Comparison of ENCODE assay signal across 9 mouse cellular contexts in the genomic region with DNA sequence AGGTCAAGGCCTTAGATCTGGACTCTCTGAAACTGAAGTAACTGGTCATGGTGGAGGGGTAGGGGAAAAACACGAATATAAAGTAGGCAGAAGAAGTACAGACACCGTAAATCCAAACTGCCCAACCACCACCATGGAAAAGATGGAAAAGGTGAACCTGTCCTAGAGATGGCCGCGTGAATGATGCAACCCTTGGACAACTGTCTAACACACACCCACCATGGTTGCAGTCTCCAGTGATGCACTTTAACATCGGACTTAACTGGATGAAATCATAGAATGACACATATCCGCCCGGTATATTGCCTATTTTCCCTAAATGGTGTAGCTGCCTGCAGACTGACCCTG. TPM values are rescaled to one million over a fixed set of nuclear protein-coding genes. Genes with fewer than 3 reads are reported as not detected.
DNase-seq lines count a peak whose midpoint lies in the region; ATAC-seq and TF ChIP-seq lines count a peak whose summit lies in the region.
"Had no signal": no experiment of that assay in that cellular context is flagged by ENCODE, and none has a peak within 500 bp of the region (broad histone marks: within the 10 kb centered on the region; RNA-seq: fewer than 3 reads in every experiment).

No protein-coding gene starts in this region.

- peak overlapping the region; percentile 94 for H3K27ac ChIP-seq in left cerebral cortex, adult 2 months
- H3K27ac ChIP-seq in embryonic facial prominence, embryonic 12.5 days = peak overlapping the region; percentile 95
- H3K27ac ChIP-seq in limb, embryonic 12.5 days = peak overlapping the region; percentile 97
- H3K27ac ChIP-seq in neural tube, embryonic 15.5 days (replicated peaks) = peak overlapping the region; percentile 99
- H3K27ac ChIP-seq in thymus, adult 2 months (ENCODE audit: control insufficient read depth, insufficient read depth, low read length) = no peak overlapping the region

- H3K27me3 ChIP-seq in embryonic facial prominence, embryonic 12.5 days = no peaks in the 10 kb centered on the region
- H3K27me3 ChIP-seq in limb, embryonic 12.5 days = no peaks in the 10 kb centered on the region
- H3K27me3 ChIP-seq in neural tube, embryonic 15.5 days (replicated peaks) = no peaks in the 10 kb centered on the region
- H3K27me3 ChIP-seq in thymus, adult 2 months (ENCODE audit: control insufficient read depth, insufficient read depth, low read length) = no peaks in the 10 kb centered on the region

- H3K36me3 ChIP-seq in embryonic facial prominence, embryonic 12.5 days = peaks cover 19% of the 10 kb centered on the region
- H3K36me3 ChIP-seq in limb, embryonic 12.5 days = peaks cover 23% of the 10 kb centered on the region
- H3K36me3 ChIP-seq in neural tube, embryonic 15.5 days = peaks cover 16% of the 10 kb centered on the region
- H3K36me3 ChIP-seq in thymus, adult 2 months (ENCODE audit: control insufficient read depth, insufficient read depth, low read length) = 0 out of 2 replicates have a peak, but pooled peaks cover 8% of the 10 kb centered on the region

- peak overlapping the region; percentile 53 for H3K4me2 ChIP-seq in embryonic facial prominence, embryonic 12.5 days (replicated peaks)
- H3K4me2 ChIP-seq in limb, embryonic 12.5 days = peak overlapping the region; percentile 71
- peak overlapping the region; percentile 56 for H3K4me2 ChIP-seq in neural tube, embryonic 15.5 days

- TF ChIP-seq POLR2A in thymus, adult 2 months (IDR thresholded peaks at IDR 0.05; ENCODE audit: control insufficient read depth, extremely low read depth, insufficient read depth, low read length, poor library complexity) = no peak

- no peaks in the 10 kb centered on the region for H3K9me3 ChIP-seq in embryonic facial prominence, embryonic 12.5 days
- H3K9me3 ChIP-seq in limb, embryonic 12.5 days = peaks cover 3% of the 10 kb centered on the region; the same call in 1 of the 2 replicates
- no peaks in the 10 kb centered on the region for H3K9me3 ChIP-seq in neural tube, embryonic 15.5 days (replicated peaks)

- TF ChIP-seq CTCF in left cerebral cortex, adult 2 months (IDR thresholded peaks at IDR 0.05) = no peak
- no peak for TF ChIP-seq CTCF in thymus, adult 2 months (IDR thresholded peaks at IDR 0.05; ENCODE audit: borderline replicate concordance, control insufficient read depth, extremely low read depth, insufficient read depth, low read length, poor library complexity)

- peak overlapping the region; percentile 85 for H3K4me3 ChIP-seq in left cerebral cortex, adult 2 months
- peak overlapping the region; percentile 97 for H3K4me3 ChIP-seq in embryonic facial prominence, embryonic 12.5 days
- peak overlapping the region; percentile 91 for H3K4me3 ChIP-seq in limb, embryonic 12.5 days (replicated peaks)
- H3K4me3 ChIP-seq in neural tube, embryonic 15.5 days (replicated peaks) = peak overlapping the region; percentile 92
- no peak overlapping the region for H3K4me3 ChIP-seq in thymus, adult 2 months (ENCODE audit: control insufficient read depth, insufficient read depth, low read length)

- DNase-seq in left cerebral cortex, adult 2 months (ENCODE audit: extremely low spot score in 1 of 2, low spot score in 2 of 2) = no peak
- no peak for DNase-seq in left cerebral cortex, postnatal 4 days
- no peak for DNase-seq in ovary, postnatal 14 days (ENCODE audit: low spot score)
- no peak for DNase-seq in cerebellum, adult 8-10 months
- DNase-seq in thymus, adult 2 months = no peak

- intact Hi-C loops in left cerebral cortex, adult 2 months (cut with DNase I) = loop anchor here (10.0 kb wide), 1 partner anchor 750 kb away; a partner anchor contains a TSS
- intact Hi-C loops in left cerebral cortex, postnatal 4 days (cut with DNase I) = no loop called here

- no peak overlapping the region for H3K9ac ChIP-seq in embryonic facial prominence, embryonic 12.5 days
- H3K9ac ChIP-seq in limb, embryonic 12.5 days (replicated peaks) = no peak overlapping the region; the same call in 1 of the 2 replicates
- H3K9ac ChIP-seq in neural tube, embryonic 15.5 days (replicated peaks) = peak overlapping the region; percentile 91; the same call in 1 of the 2 replicates

- no peak; the same call in 1 of the 2 replicates for ATAC-seq in embryonic facial prominence, embryonic 12.5 days (ENCODE audit: insufficient number of reproducible peaks, insufficient read depth, low FRiP score, low TSS enrichment)
- peak; percentile 35 for ATAC-seq in limb, embryonic 12.5 days (ENCODE audit: insufficient number of reproducible peaks, insufficient read depth, low FRiP score, low TSS enrichment, low read depth)
- 0 out of 2 replicates have a peak, but pooled peaks have one; percentile 7 for ATAC-seq in neural tube, embryonic 15.5 days (ENCODE audit: low FRiP score)

- 45% methylated on average over 7 of the region's 7 CpGs for WGBS in embryonic facial prominence, embryonic 12.5 days
- WGBS in limb, embryonic 12.5 days = 57% methylated on average over 7 of the region's 7 CpGs
- 51% methylated on average over 7 of the region's 7 CpGs for WGBS in neural tube, embryonic 15.5 days
- WGBS in thymus, adult 2 months = 58% methylated on average over 7 of the region's 7 CpGs

- peaks cover 15% of the 10 kb centered on the region for H3K4me1 ChIP-seq in embryonic facial prominence, embryonic 12.5 days
- peaks cover 12% of the 10 kb centered on the region for H3K4me1 ChIP-seq in limb, embryonic 12.5 days (replicated peaks)
- H3K4me1 ChIP-seq in neural tube, embryonic 15.5 days = peaks cover 29% of the 10 kb centered on the region
- peaks cover 5% of the 10 kb centered on the region for H3K4me1 ChIP-seq in thymus, adult 2 months (replicated peaks; ENCODE audit: control insufficient read depth, insufficient read depth, low read length)

RNA-seq across cellular contexts. Expression of a gene that starts 0.7 kb away (rescaled TPM):
- 1,000 to 10,000 TPM; 1,191 to 1,224 TPM for total RNA-seq in left cerebral cortex, adult 2 months (2021)
- total RNA-seq in left cerebral cortex, postnatal 4 days (2021) = 1,000 to 10,000 TPM; 1,399 to 1,485 TPM
- polyA plus RNA-seq in embryonic facial prominence, embryonic 12.5 days (2016; fragmentation: Nextera tagmentation; extraction: Ambion mirVana) = 221 and 228 TPM in 2 replicates
- polyA plus RNA-seq in limb, embryonic 12.5 days (2016; fragmentation: Nextera tagmentation; extraction: Ambion mirVana) = 180 and 182 TPM in 2 replicates
- 776 and 868 TPM in 2 replicates for polyA plus RNA-seq in neural tube, embryonic 15.5 days (2015; fragmentation: Nextera tagmentation; extraction: Ambion mirVana)
- 56.5 and 73.5 TPM in 2 replicates for polyA plus RNA-seq in thymus, adult 2 months (2012; rRNA removed)

RNA-seq across cellular contexts. Expression of a gene that starts 39.2 kb away (rescaled TPM):
- total RNA-seq in left cerebral cortex, adult 2 months (2021) = 1 to 10 TPM; 1.3 to 1.5 TPM
- 1 to 10 TPM; 2.0 to 2.7 TPM for total RNA-seq in left cerebral cortex, postnatal 4 days (2021)
- 4.7 and 5.1 TPM in 2 replicates for polyA plus RNA-seq in embryonic facial prominence, embryonic 12.5 days (2016; fragmentation: Nextera tagmentation; extraction: Ambion mirVana)
- 4.8 and 5.6 TPM in 2 replicates for polyA plus RNA-seq in limb, embryonic 12.5 days (2016; fragmentation: Nextera tagmentation; extraction: Ambion mirVana)
- polyA plus RNA-seq in neural tube, embryonic 15.5 days (2015; fragmentation: Nextera tagmentation; extraction: Ambion mirVana) = 1.6 and 1.8 TPM in 2 replicates
- polyA plus RNA-seq in thymus, adult 2 months (2012; rRNA removed) = 3.9 and 4.7 TPM in 2 replicates

RNA-seq across cellular contexts. Expression of a gene that starts 44.7 kb away (rescaled TPM):
- not detected for total RNA-seq in left cerebral cortex, adult 2 months (2021)
- not detected for total RNA-seq in left cerebral cortex, postnatal 4 days (2021)
- 0.12 TPM in 1 of 2 replicates, not detected in the other for polyA plus RNA-seq in embryonic facial prominence, embryonic 12.5 days (2016; fragmentation: Nextera tagmentation; extraction: Ambion mirVana)
- polyA plus RNA-seq in limb, embryonic 12.5 days (2016; fragmentation: Nextera tagmentation; extraction: Ambion mirVana) = not detected in 2 replicates
- polyA plus RNA-seq in neural tube, embryonic 15.5 days (2015; fragmentation: Nextera tagmentation; extraction: Ambion mirVana) = 0.14 and 0.27 TPM in 2 replicates
- 0.52 and 1.1 TPM in 2 replicates for polyA plus RNA-seq in thymus, adult 2 months (2012; rRNA removed)
- total RNA-seq: adrenal gland, postnatal 25 days had no signal

RNA-seq across cellular contexts. Expression of a gene that starts 47.4 kb away (rescaled TPM):
- total RNA-seq in left cerebral cortex, adult 2 months (2021) = 10 to 100 TPM; 19.2 to 19.3 TPM
- 1 to 10 TPM; 3.2 to 3.7 TPM for total RNA-seq in left cerebral cortex, postnatal 4 days (2021)
- polyA plus RNA-seq in embryonic facial prominence, embryonic 12.5 days (2016; fragmentation: Nextera tagmentation; extraction: Ambion mirVana) = 67.9 and 74.8 TPM in 2 replicates
- polyA plus RNA-seq in limb, embryonic 12.5 days (2016; fragmentation: Nextera tagmentation; extraction: Ambion mirVana) = 59.6 and 66.8 TPM in 2 replicates
- polyA plus RNA-seq in neural tube, embryonic 15.5 days (2015; fragmentation: Nextera tagmentation; extraction: Ambion mirVana) = 36.4 and 38.1 TPM in 2 replicates
- 73.6 and 96.8 TPM in 2 replicates for polyA plus RNA-seq in thymus, adult 2 months (2012; rRNA removed)

RNA-seq across cellular contexts. Expression of a gene that starts 59.5 kb away (rescaled TPM):
- total RNA-seq in left cerebral cortex, adult 2 months (2021) = 1 to 10 TPM; 8.0 to 9.5 TPM
- total RNA-seq in left cerebral cortex, postnatal 4 days (2021) = 10 to 100 TPM; 13.8 to 14.4 TPM
- 33.8 and 38.9 TPM in 2 replicates for polyA plus RNA-seq in embryonic facial prominence, embryonic 12.5 days (2016; fragmentation: Nextera tagmentation; extraction: Ambion mirVana)
- polyA plus RNA-seq in limb, embryonic 12.5 days (2016; fragmentation: Nextera tagmentation; extraction: Ambion mirVana) = 39.2 and 40.4 TPM in 2 replicates
- polyA plus RNA-seq in neural tube, embryonic 15.5 days (2015; fragmentation: Nextera tagmentation; extraction: Ambion mirVana) = 22.5 and 25.2 TPM in 2 replicates
- polyA plus RNA-seq in thymus, adult 2 months (2012; rRNA removed) = 75.3 and 78.8 TPM in 2 replicates
